Mouse (Mus musculus): Measurements from ENCODE around the gene Gm49776. TPM values are rescaled to one million over a fixed set of nuclear protein-coding genes. Genes with fewer than 3 reads are reported as not detected.

Gm49776 gene
- total RNA-seq, 2 experiments from 2014 or later: not detected

DNA sequence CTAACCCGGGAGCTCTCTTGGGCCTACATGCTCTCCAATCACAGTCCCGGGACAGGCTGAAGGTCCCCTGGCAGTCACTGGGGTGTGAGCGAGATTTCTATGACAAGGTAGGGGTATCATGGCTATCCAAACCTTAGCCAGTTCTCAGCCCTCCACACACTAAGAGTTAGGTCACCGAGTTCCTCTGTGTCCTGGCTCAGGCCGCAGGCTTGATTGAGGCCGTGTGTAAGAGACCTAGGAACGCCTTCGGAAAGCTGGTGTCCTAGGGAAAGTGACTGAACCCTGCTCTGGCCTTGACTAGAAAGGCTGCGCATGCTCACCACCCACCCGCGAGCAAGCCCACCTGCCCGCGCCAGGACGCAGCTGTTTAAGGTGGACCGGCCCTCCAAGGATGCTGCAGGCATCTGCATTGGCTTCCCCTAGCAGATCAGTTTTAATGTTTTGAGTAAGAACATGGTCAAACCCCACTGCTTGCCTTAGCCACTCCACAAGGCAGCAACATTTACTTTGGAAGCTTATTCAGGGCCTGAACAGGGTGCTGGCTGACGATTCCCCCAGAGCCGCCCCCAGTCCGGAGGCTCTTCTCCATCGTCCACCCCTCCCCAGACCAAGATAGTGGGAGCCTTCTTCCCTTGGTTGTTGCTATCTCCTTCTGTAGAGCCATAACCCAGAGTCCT is 22.6 kb downstream of the Gm49776 start:
- no peak for ATAC-seq (replicated peaks; ENCODE audit: low FRiP score, poor library complexity, severe bottlenecking)

DNA sequence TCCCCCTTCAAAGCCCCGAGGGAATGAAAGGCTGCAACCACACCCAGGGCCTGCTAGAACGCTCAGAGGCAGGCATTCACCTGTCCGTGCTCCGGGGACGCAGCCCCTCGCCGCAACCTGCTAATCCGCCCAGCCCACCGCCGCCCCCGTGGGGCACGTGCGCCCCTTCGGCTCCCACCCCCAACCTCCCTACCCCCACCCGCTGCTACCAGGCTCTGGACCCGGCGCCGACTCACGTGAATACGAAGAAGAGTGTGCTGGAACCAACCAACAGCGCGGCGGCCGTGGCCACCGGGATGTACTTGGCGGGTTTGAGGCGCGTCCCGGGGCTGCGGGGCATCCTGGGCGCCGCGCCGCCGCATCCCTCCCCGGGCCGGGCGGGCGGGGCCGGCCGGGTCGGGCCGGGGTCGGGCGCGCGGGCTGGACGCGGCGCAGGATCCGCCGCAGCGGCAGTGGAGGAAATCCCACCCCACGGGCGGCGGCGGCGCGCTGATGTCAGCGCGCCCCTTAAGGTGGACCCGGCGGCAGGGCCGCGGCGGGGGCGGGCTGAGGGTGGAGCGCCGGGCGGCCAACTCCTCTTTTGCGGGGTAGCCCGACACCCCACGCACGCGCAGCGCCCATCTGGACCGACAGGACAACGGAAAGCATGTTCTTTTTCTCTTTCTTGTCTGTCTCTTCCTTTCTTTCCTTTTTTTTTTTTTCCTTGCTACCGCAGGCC is 23.3 kb downstream of the Gm49776 start, which contains the start of gene Zdhhc8:
TSS of gene Zdhhc8 (minus strand) at position 466 of the 718 bp plus-strand sequence.
- no peak for ATAC-seq (replicated peaks; ENCODE audit: low FRiP score, poor library complexity, severe bottlenecking)

GRCm38 (mm10) chr16:18233919-18234670 is 24.0 kb downstream of the Gm49776 start:
- ATAC-seq (replicated peaks; ENCODE audit: low FRiP score, poor library complexity, severe bottlenecking): no peak

DNA sequence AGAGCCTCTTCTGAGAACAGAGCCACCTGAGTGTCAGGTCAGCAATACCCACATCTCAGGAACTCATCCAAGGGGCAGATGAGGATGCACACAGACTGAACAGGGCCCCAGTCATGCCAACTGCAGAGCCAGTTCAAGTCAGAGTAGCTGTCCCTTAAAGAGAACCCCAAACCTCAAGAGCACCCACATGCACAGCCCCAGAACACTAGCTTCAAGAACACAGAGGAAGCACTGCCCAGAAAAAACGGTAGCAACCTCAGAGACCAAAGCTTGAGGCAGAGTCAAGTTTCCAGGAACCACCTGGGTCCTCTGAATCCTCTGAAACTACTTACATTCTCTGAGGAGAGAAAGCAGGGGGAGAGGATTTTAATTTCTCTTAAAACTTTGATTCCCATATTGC is 24.7 kb downstream of the Gm49776 start:
- ATAC-seq (replicated peaks; ENCODE audit: low FRiP score, poor library complexity, severe bottlenecking): no peak

- no peak for ATAC-seq (replicated peaks; ENCODE audit: low FRiP score, poor library complexity, severe bottlenecking)
Observed at GRCm38 (mm10) chr16:18231451-18231850, 26.7 kb downstream of the Gm49776 start.

GRCm38 (mm10) chr16:18231047-18231446 is 27.1 kb downstream of the Gm49776 start:
- ATAC-seq (replicated peaks; ENCODE audit: low FRiP score, poor library complexity, severe bottlenecking): no peak

- ATAC-seq (replicated peaks; ENCODE audit: low FRiP score, poor library complexity, severe bottlenecking): no peak
Observed at GRCm38 (mm10) chr16:18230617-18231016, 27.5 kb downstream of the Gm49776 start.

DNA sequence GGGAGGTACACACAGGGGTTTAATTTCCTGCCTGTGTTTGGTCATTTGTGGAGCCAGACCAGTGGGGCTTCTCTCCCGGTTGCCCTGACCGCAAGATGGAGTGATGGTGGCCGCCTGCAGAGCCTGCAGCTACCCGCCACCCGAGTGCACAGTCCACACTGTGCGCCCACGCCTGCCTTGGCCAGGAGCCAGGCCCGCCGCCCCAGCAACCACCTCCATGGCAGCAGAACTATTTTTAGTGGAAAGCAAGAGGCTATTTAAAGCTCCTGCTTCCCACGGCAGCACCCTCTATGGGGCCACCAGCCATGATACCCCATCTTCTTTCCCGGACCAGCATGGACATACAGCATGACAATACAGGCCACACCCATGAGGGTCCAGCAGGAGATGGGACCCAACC is 28.5 kb downstream of the Gm49776 start:
- no peak for ATAC-seq (replicated peaks; ENCODE audit: low FRiP score, poor library complexity, severe bottlenecking)

GRCm38 (mm10) chr16:18228856-18229255 is 29.3 kb downstream of the Gm49776 start:
- ATAC-seq (replicated peaks; ENCODE audit: low FRiP score, poor library complexity, severe bottlenecking): no peak

- ATAC-seq (replicated peaks; ENCODE audit: low FRiP score, poor library complexity, severe bottlenecking): no peak
Observed at GRCm38 (mm10) chr16:18227897-18228422, 30.2 kb downstream of the Gm49776 start.

DNA sequence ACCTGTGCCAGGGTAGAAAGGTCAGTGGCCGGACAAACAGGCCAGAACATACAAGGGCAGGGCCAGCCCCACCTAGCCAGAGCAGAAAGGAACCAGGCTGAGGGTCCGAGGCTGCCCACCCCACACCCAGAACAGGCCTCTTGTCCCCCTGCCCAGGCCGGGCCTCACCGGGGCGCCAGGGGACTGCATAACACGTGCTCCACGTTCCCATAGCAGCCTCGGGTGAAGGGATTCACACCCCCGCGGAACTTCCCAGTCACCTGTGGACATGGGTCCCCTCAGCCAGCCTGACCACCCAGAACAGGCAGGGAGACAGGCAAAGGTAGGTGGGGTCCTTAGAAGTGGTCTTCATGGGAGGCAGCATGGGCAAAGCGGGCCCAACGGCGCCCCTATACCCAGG is 30.9 kb downstream of the Gm49776 start:
- no peak for ATAC-seq (replicated peaks; ENCODE audit: low FRiP score, poor library complexity, severe bottlenecking)

- ATAC-seq (replicated peaks; ENCODE audit: low FRiP score, poor library complexity, severe bottlenecking): no peak
Observed at GRCm38 (mm10) chr16:18222188-18222587, 35.9 kb downstream of the Gm49776 start.

- ATAC-seq (replicated peaks; ENCODE audit: low FRiP score, poor library complexity, severe bottlenecking): no peak
Observed at GRCm38 (mm10) chr16:18221543-18221898, 36.6 kb downstream of the Gm49776 start.

- ATAC-seq (replicated peaks; ENCODE audit: low FRiP score, poor library complexity, severe bottlenecking): no peak
Observed at GRCm38 (mm10) chr16:18220856-18221542, 37.1 kb downstream of the Gm49776 start.

- ATAC-seq (replicated peaks; ENCODE audit: low FRiP score, poor library complexity, severe bottlenecking): no peak
Observed at GRCm38 (mm10) chr16:18220001-18220400, 38.1 kb downstream of the Gm49776 start.

DNA sequence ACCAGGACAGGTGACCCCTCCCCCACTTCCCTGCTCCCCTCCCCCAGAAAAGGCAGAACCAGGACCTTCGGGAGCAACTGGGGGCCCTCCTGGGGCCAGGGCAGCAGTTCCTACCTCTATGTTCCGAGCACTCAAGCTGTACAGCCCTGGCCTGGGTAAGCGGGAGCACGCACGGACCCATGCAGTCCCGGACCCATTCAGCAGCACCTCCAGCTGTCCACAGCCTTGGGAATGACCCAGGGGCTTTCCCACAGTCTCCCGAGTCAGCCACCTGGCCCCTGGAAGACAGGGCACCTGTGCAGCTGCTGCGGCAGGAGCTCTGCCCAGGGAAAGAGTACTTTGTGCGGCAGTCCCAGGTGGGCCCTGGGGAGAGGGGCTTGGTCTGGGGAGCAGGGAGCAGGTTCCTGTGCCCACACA is 39.5 kb downstream of the Gm49776 start:
- 0 out of 2 replicates have a peak, but pooled peaks have one; percentile 11 for ATAC-seq (replicated peaks; ENCODE audit: low FRiP score, poor library complexity, severe bottlenecking)

GRCm38 (mm10) chr16:18217579-18217978 is 40.5 kb downstream of the Gm49776 start, which contains the start of gene Ccdc188:
Gene Ccdc188 (plus strand): TSS chr16:18217879.
- no peak for ATAC-seq (replicated peaks; ENCODE audit: low FRiP score, poor library complexity, severe bottlenecking)

- ATAC-seq (replicated peaks; ENCODE audit: low FRiP score, poor library complexity, severe bottlenecking): no peak
Observed at GRCm38 (mm10) chr16:18214858-18215257, 43.3 kb downstream of the Gm49776 start.

- ATAC-seq (replicated peaks; ENCODE audit: low FRiP score, poor library complexity, severe bottlenecking): no peak
Observed at GRCm38 (mm10) chr16:18213689-18214088, 44.4 kb downstream of the Gm49776 start.

Data from erythroblast, adult 5-6 weeks (primary cell).